Comparison of ENCODE assay signal across 9 mouse cellular contexts in genomic region chr2:127522006-127522441, GRCm38 (mm10). TPM values are rescaled to one million over a fixed set of nuclear protein-coding genes. Genes with fewer than 3 reads are reported as not detected.
DNase-seq lines count a peak whose midpoint lies in the region; ATAC-seq lines count a peak whose summit lies in the region.
"Had no signal": no experiment of that assay in that cellular context is flagged by ENCODE, and none has a peak within 500 bp of the region (broad histone marks: within the 10 kb centered on the region; RNA-seq: fewer than 3 reads in every experiment).

Gene Kcnip3, minus strand, starts transcription at chr2:127522094.

- H3K36me3 ChIP-seq in heart, embryonic 15.5 days = no peaks in the 10 kb centered on the region
- no peaks in the 10 kb centered on the region for H3K36me3 ChIP-seq in midbrain, embryonic 12.5 days
- H3K36me3 ChIP-seq: G1E had no signal

- H3K27ac ChIP-seq in heart, embryonic 15.5 days = no peak within 1 kb of the TSS
- peak within 1 kb of the TSS; percentile 70 for H3K27ac ChIP-seq in midbrain, embryonic 12.5 days (replicated peaks)

- H3K4me1 ChIP-seq in heart, embryonic 15.5 days (replicated peaks) = peaks cover 12% of the 10 kb centered on the region
- H3K4me1 ChIP-seq in midbrain, embryonic 12.5 days = peaks cover 45% of the 10 kb centered on the region

- H3K27me3 ChIP-seq in heart, embryonic 15.5 days = peaks cover 12% of the 10 kb centered on the region
- H3K27me3 ChIP-seq in midbrain, embryonic 12.5 days = no peaks in the 10 kb centered on the region

- WGBS in heart, embryonic 15.5 days = 3% methylated on average over 10 of the region's 10 CpGs
- 2% methylated on average over 10 of the region's 10 CpGs for WGBS in midbrain, embryonic 12.5 days

- H3K4me2 ChIP-seq in heart, embryonic 15.5 days = peak within 1 kb of the TSS; percentile 57
- H3K4me2 ChIP-seq in midbrain, embryonic 12.5 days (replicated peaks) = peak within 1 kb of the TSS; percentile 58

- no peak for ATAC-seq in heart, embryonic 15.5 days (replicated peaks; ENCODE audit: insufficient number of reproducible peaks, insufficient read depth, low FRiP score, low read depth)
- ATAC-seq in frontal cortex, adult (ENCODE audit: low TSS enrichment) = peak; percentile 58
- peak; percentile 84 for ATAC-seq in midbrain, embryonic 12.5 days (ENCODE audit: low FRiP score, low read depth)

- no peaks in the 10 kb centered on the region for H3K9me3 ChIP-seq in heart, embryonic 15.5 days (replicated peaks)
- H3K9me3 ChIP-seq in midbrain, embryonic 12.5 days = no peaks in the 10 kb centered on the region
- H3K9me3 ChIP-seq: G1E had no signal

- no peak for DNase-seq in heart, adult 18-20 months
- peak; percentile 82 to 85 for DNase-seq in cerebellum, adult 18-20 months
- DNase-seq in left cerebral cortex, adult 11 months (ENCODE audit: low spot score) = peak; percentile 77
- DNase-seq in spleen, postnatal 14 days (ENCODE audit: low spot score in 2 of 2) = no peak
- no peak for DNase-seq in testis, postnatal 14 days (ENCODE audit: low spot score)

- H3K4me3 ChIP-seq in heart, embryonic 15.5 days = peak within 1 kb of the TSS; percentile 33
- H3K4me3 ChIP-seq in midbrain, embryonic 12.5 days = peak within 1 kb of the TSS; percentile 37

- no peak within 1 kb of the TSS for H3K9ac ChIP-seq in heart, embryonic 15.5 days
- peak within 1 kb of the TSS; percentile 57 for H3K9ac ChIP-seq in midbrain, embryonic 12.5 days (replicated peaks)

RNA-seq across cellular contexts. Expression of gene Kcnip3, which starts in this region (rescaled TPM):
- 0.86 and 2.3 TPM in 2 replicates for polyA plus RNA-seq in heart, embryonic 15.5 days (2015; fragmentation: Nextera tagmentation; extraction: Ambion mirVana)
- total RNA-seq in heart, adult 18-20 months (2021) = 1 to 10 TPM; 1.5 to 1.8 TPM
- 3.5 and 3.7 TPM in 2 replicates for polyA plus RNA-seq in midbrain, embryonic 12.5 days (2016; fragmentation: Nextera tagmentation; extraction: Ambion mirVana)

Comparison
In these comparisons a context has a peak if more than half of its experiments do, and no peak if none do; other contexts are left out.
1. DNase-seq: peak in cerebellum, adult 18-20 months (2 of 2) and left cerebral cortex, adult 11 months (single experiment); none in heart, adult 18-20 months (0 of 2), spleen, postnatal 14 days (0 of 2) and testis, postnatal 14 days (single experiment).